20 mouse cellular contexts compared by ENCODE assay signal in genomic region chr5:139528851-139529250, GRCm38 (mm10). TPM values are rescaled to one million over a fixed set of nuclear protein-coding genes. Genes with fewer than 3 reads are reported as not detected.
"Had no signal": no experiment of that assay in that cellular context is flagged by ENCODE, and none has a peak within 500 bp of the region (broad histone marks: within the 10 kb centered on the region; RNA-seq: fewer than 3 reads in every experiment).

No protein-coding gene starts in this region.

- H3K9ac ChIP-seq: intestine, embryonic 15.5 days; limb, embryonic 12.5 days; limb, embryonic 15.5 days; liver, embryonic 14.5 days; liver, postnatal 0 days had no signal

- H3K4me2 ChIP-seq: intestine, embryonic 15.5 days; limb, embryonic 12.5 days; limb, embryonic 15.5 days; liver, embryonic 11.5 days had no signal

- H3K27ac ChIP-seq: intestine, embryonic 15.5 days; limb, embryonic 12.5 days; limb, embryonic 15.5 days; liver, embryonic 14.5 days; macrophage; stomach, postnatal 0 days had no signal

- DNase-seq: kidney, adult 18-20 months; kidney, postnatal 36 days; left cerebral cortex, postnatal 4 days; liver, postnatal 0 days; lung, postnatal 14 days; midbrain, embryonic 14.5 days; thymus, adult 2 months; thymus, postnatal 14 days; thymus, postnatal 4 days had no signal

- H3K36me3 ChIP-seq: intestine, embryonic 15.5 days; limb, embryonic 12.5 days; limb, embryonic 15.5 days had no signal

- ATAC-seq: hindbrain, embryonic 16.5 days; intestine, embryonic 15.5 days; liver, postnatal 0 days had no signal

- H3K4me1 ChIP-seq: intestine, embryonic 15.5 days; limb, embryonic 12.5 days; limb, embryonic 15.5 days had no signal

- H3K9me3 ChIP-seq: intestine, embryonic 15.5 days; limb, embryonic 12.5 days; limb, embryonic 15.5 days had no signal

- H3K4me3 ChIP-seq: intestine, embryonic 15.5 days; limb, embryonic 12.5 days; limb, embryonic 15.5 days had no signal

RNA-seq across cellular contexts. Expression of gene Uncx, which starts 14.4 kb away (rescaled TPM):
- polyA plus RNA-seq: intestine, embryonic 15.5 days; liver, embryonic 11.5 days; liver, embryonic 14.5 days; liver, postnatal 0 days; macrophage; small intestine, adult 2 months; spleen, adult 2 months; stomach, embryonic 14.5 days; stomach, postnatal 0 days had no signal
